Mouse (Mus musculus) bone marrow macrophage, adult 2 months (primary cell): ENCODE data around the gene Frmd4b.

Experiments used
- CTCF ChIP-seq: IDR thresholded peaks from 2 replicates; pipeline ENCODE4 v1.5.1; 2012; ENCODE audit warnings: low read depth, mild to moderate bottlenecking, low read length, moderate library complexity
- POLR2A ChIP-seq: IDR thresholded peaks from 2 replicates; pipeline ENCODE4 v1.6.1; 2012; ENCODE audit warnings: mild to moderate bottlenecking, low read depth, low read length, borderline replicate concordance

DNA sequence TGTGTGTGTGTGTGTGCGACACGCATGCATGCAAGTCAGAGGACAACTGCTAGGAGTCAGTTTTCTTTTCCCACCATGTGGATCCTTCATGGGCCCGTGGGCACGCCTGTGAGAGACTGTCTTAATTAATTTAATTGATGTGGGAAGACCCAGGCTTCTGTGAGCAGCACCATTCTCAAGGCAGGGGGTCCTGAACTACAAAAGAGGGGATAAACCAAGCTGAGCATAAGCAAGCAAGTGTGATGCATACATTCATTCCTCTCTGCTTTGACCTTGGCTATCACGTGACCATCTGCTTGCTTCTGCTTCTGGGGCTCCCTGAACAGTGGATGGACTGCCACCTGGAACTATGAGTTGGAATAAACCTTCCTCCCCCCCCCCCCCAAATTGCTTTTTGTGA lies 27.1 kb downstream of the Frmd4b start:
- TF ChIP-seq CTCF (no peak), POLR2A (no peak)
